In the genomic region with DNA sequence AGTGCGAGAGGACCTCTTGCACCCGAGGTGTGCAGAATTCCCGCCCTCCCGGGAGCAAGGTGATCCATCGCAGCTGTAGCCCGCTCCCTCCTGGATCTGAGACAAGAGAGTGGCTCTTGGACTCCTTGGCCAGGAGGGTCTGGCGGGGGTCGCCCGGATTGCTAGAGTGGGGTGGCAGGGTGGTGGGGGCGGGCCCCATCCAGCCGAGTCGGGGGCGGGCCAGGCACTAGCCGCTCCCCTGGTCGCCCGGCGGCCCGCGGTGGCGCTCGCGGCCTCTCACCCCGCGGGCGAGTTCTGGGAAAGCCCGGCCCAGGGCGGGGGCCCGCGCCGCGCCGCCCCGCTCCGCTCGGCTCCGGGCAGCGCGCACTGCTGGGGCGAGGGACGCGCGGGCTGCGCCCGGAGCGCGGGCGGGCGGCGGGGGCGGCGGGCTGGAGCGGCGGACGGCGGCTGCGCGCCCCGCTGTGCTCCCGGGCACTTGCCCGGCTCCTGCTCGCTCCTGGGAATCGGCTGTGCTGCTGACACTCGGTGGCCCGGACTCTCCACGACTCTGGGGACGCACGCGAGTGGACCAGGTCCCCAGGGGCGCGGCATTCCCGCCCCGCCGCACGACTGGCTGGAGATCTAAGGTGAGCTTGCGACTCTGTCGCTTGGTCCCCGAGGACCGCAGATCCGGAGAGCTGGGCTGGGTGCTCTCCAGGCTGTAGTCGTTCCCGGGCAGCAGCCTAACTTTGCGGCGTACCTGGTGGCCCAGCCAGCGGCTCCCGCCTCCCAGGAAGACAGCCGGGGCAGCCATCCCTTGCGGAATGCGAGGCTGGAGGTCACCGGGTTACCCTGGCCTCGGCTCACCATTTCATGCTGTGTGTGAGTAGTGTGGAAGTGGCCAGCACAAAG, we compare ENCODE assay signal across 9 mouse cellular contexts. TPM values are rescaled to one million over a fixed set of nuclear protein-coding genes. Genes with fewer than 3 reads are reported as not detected.
DNase-seq lines count a peak whose midpoint lies in the region; ATAC-seq lines count a peak whose summit lies in the region.
"Had no signal": no experiment of that assay in that cellular context is flagged by ENCODE, and none has a peak within 500 bp of the region (broad histone marks: within the 10 kb centered on the region; RNA-seq: fewer than 3 reads in every experiment).

A gene (plus strand): TSS at position 379 of the 891 bp plus-strand sequence.

- WGBS in forebrain, embryonic 12.5 days: under 1% methylated on average over 77 of the region's 90 CpGs
- WGBS in limb, embryonic 13.5 days: under 1% methylated on average over 79 of the region's 90 CpGs
- under 1% methylated on average over 86 of the region's 90 CpGs for WGBS in midbrain, embryonic 14.5 days

- intact Hi-C loops in heart, postnatal 36 days (cut with DNase I): loop anchor here (5.0 kb wide), 1 partner anchor 86 kb away; no protein-coding TSS in a partner anchor
- intact Hi-C loops in left cerebral cortex, postnatal 25 days (cut with DNase I): no loop called here

- H3K9me3 ChIP-seq in forebrain, embryonic 12.5 days: no peaks in the 10 kb centered on the region
- no peaks in the 10 kb centered on the region for H3K9me3 ChIP-seq in limb, embryonic 13.5 days
- H3K9me3 ChIP-seq in midbrain, embryonic 14.5 days (ENCODE audit: control insufficient read depth, low read length): no peaks in the 10 kb centered on the region

- H3K4me1 ChIP-seq in forebrain, embryonic 12.5 days: peaks cover 51% of the 10 kb centered on the region
- peaks cover 64% of the 10 kb centered on the region for H3K4me1 ChIP-seq in limb, embryonic 13.5 days
- H3K4me1 ChIP-seq in midbrain, embryonic 14.5 days (ENCODE audit: control insufficient read depth, insufficient read depth, low read length): peaks cover 28% of the 10 kb centered on the region

- peak; percentile 42 to 59 for DNase-seq in urinary bladder, adult 18-20 months (ENCODE audit: low spot score in 2 of 2)
- no peak for DNase-seq in urinary bladder, postnatal 10 days (ENCODE audit: low spot score)
- peak; percentile 59 to 61 for DNase-seq in heart, postnatal 36 days
- DNase-seq in midbrain, embryonic 14.5 days: peak; percentile 70
- peak; percentile 49 for DNase-seq in yolk sac, embryonic 10.5 days (ENCODE audit: low spot score)
- no peak for DNase-seq in left cerebral cortex, postnatal 25 days (ENCODE audit: low spot score in 2 of 2)

- H3K36me3 ChIP-seq in forebrain, embryonic 12.5 days (replicated peaks): no peaks in the 10 kb centered on the region
- H3K36me3 ChIP-seq in limb, embryonic 13.5 days: no peaks in the 10 kb centered on the region
- no peaks in the 10 kb centered on the region for H3K36me3 ChIP-seq in midbrain, embryonic 14.5 days (ENCODE audit: control insufficient read depth, insufficient read depth, low read length)

- ATAC-seq in forebrain, embryonic 12.5 days (ENCODE audit: low FRiP score): peak; percentile 84
- peak; percentile 57 for ATAC-seq in limb, embryonic 13.5 days (ENCODE audit: low FRiP score, low read depth)
- ATAC-seq in midbrain, embryonic 14.5 days (ENCODE audit: low FRiP score, low TSS enrichment): peak; percentile 72

- H3K4me2 ChIP-seq in forebrain, embryonic 12.5 days: peak within 1 kb of the TSS; percentile 93
- H3K4me2 ChIP-seq in limb, embryonic 13.5 days (replicated peaks): peak within 1 kb of the TSS; percentile 90
- peak within 1 kb of the TSS; percentile 100 for H3K4me2 ChIP-seq in midbrain, embryonic 14.5 days (ENCODE audit: low read length)

- peak within 1 kb of the TSS; percentile 81; the same call in 1 of the 2 replicates for H3K27ac ChIP-seq in forebrain, embryonic 12.5 days
- H3K27ac ChIP-seq in limb, embryonic 13.5 days: peak within 1 kb of the TSS; percentile 83
- peak within 1 kb of the TSS; percentile 55 for H3K27ac ChIP-seq in midbrain, embryonic 14.5 days (replicated peaks; ENCODE audit: low read depth, low read length)

- H3K27me3 ChIP-seq in forebrain, embryonic 12.5 days: peaks cover 66% of the 10 kb centered on the region
- H3K27me3 ChIP-seq in limb, embryonic 13.5 days: peaks cover 4% of the 10 kb centered on the region; the same call in 1 of the 2 replicates
- peaks cover 25% of the 10 kb centered on the region; the same call in 1 of the 2 replicates for H3K27me3 ChIP-seq in midbrain, embryonic 14.5 days (ENCODE audit: control insufficient read depth, insufficient read depth, low read length)

- H3K9ac ChIP-seq in forebrain, embryonic 12.5 days: peak within 1 kb of the TSS; percentile 77
- H3K9ac ChIP-seq in limb, embryonic 13.5 days: peak within 1 kb of the TSS; percentile 90
- peak within 1 kb of the TSS; percentile 57 for H3K9ac ChIP-seq in midbrain, embryonic 14.5 days (replicated peaks; ENCODE audit: low read length)

- H3K4me3 ChIP-seq in forebrain, embryonic 12.5 days (replicated peaks): peak within 1 kb of the TSS; percentile 69
- H3K4me3 ChIP-seq in limb, embryonic 13.5 days: peak within 1 kb of the TSS; percentile 78
- peak within 1 kb of the TSS; percentile 60 for H3K4me3 ChIP-seq in midbrain, embryonic 14.5 days (replicated peaks; ENCODE audit: low read depth, low read length)
- H3K4me3 ChIP-seq: myocyte had no signal

RNA-seq across cellular contexts. Expression of the gene that starts here (rescaled TPM):
- polyA plus RNA-seq in forebrain, embryonic 12.5 days (2016; fragmentation: Nextera tagmentation; extraction: Ambion mirVana): 6.0 and 6.2 TPM in 2 replicates
- total RNA-seq in heart, postnatal 36 days (2021): 10 to 100 TPM; 21.7 to 23.2 TPM
- 9.4 and 10.1 TPM in 2 replicates for polyA plus RNA-seq in limb, embryonic 13.5 days (2015; fragmentation: Nextera tagmentation; extraction: Ambion mirVana)
- 2.9 and 4.3 TPM in 2 replicates for polyA plus RNA-seq in midbrain, embryonic 14.5 days (2014; fragmentation: Nextera tagmentation; extraction: Ambion mirVana)
- total RNA-seq in left cerebral cortex, postnatal 25 days (2021): 1 to 10 TPM; 6.2 to 9.1 TPM

Comparison
In these comparisons a context has a peak if more than half of its experiments do, and no peak if none do; other contexts are left out.
1. DNase-seq: peak in urinary bladder, adult 18-20 months (2 of 2), heart, postnatal 36 days (2 of 2), midbrain, embryonic 14.5 days (single experiment) and yolk sac, embryonic 10.5 days (single experiment); none in urinary bladder, postnatal 10 days (single experiment) and left cerebral cortex, postnatal 25 days (0 of 2).
2. Peak in every context shown above with its lines, with median percentiles within 50 percentile points of each other: ATAC-seq, H3K27ac ChIP-seq, H3K4me2 ChIP-seq, H3K4me3 ChIP-seq and H3K9ac ChIP-seq.